Mouse (Mus musculus) lung, postnatal 25 days (tissue): ENCODE data around the gene Olfr1057.
"Not testable (repeated sequence)": the region's sequence is repeated elsewhere in the genome, so short reads cannot be mapped to it uniquely, and the experiment has no call there.

Experiments used
- DNase-seq: peaks from one replicate; pipeline ENCODE4 v3.0.0; 2022; ENCODE audit warnings: low spot score

Olfr1057 gene

GRCm38 (mm10) chr2:86378293-86378692 lies at the start of gene Olfr1057:
Olfr1057 (minus strand) TSS chr2:86378393.
- DNase-seq: no peak

GRCm38 (mm10) chr2:86426649-86427048 lies 48.5 kb upstream of the Olfr1057 start, which contains the start of gene Olfr1062:
Olfr1062 (minus strand) TSS chr2:86426749.
- not testable (repeated sequence) for DNase-seq

DNA sequence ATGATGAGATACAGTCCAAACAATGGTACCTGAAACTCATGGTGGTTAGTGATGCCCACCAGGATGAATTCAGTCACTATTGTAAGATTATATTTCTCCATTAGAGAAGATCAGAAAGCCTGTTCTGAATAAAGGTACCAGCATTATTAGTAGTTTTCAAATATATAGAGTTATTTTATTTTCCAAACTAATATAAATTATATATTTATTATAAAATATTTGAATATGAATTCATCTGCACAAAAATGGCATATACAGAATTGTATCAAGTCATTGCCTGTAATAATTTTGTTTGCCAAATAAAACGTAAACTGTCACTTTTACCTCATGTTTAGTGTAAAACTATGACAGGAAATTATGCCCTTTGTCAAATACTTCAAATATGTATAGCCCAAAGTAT lies 35.8 kb upstream of the Olfr1057 start, which contains the start of gene Olfr1061:
Gene Olfr1061, minus strand, starts transcription at position 101 of the 400 bp plus-strand sequence.
- DNase-seq: no peak

GRCm38 (mm10) chr2:86395114-86395513 lies 16.9 kb upstream of the Olfr1057 start:
- no peak for DNase-seq

GRCm38 (mm10) chr2:86388461-86388860 lies 10.3 kb upstream of the Olfr1057 start, which contains the start of gene Olfr1058:
Olfr1058 (minus strand) TSS chr2:86388561.
- DNase-seq: not testable (repeated sequence)

DNA sequence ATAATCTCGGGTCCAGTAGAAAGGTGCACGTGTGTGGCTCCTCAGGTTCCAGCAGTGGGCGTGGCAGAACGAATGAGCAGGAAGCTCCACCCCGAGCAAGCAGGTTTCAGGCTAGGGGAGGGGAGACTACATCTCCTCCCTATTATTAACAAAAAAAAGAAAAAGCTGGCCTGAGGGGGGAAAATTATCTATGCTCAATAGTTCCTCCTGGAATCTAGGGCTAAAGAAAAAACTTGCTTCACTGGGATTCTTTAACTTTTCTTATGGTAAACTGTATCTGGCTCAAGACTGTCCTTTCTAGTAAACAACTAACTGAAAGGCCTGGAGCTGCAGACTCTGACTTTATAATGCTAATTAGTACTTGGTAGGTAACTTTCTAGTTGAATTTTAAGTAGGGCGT lies 11.9 kb downstream of the Olfr1057 start:
- not testable (repeated sequence) for DNase-seq

DNA sequence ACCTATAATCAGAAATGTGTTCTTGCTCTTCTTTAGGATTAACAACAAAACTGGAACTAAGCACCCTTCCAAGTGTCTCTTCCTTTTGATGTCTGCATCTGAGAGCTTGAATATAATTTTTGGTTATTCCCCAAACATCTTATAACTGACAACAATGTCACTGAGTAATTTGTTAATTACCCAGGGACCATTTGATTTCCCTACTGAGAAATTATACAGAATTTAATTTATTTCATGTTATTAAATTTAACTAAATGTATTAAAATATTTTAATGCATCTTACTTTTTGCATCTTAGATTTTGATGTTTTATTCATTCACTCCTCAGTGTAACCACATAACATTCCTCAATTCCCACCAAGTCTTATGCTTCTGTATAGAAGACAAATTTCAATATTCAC lies 15.8 kb downstream of the Olfr1057 start, which contains the start of gene Olfr1056:
Gene Olfr1056, minus strand, starts transcription at position 101 of the 400 bp plus-strand sequence.
- DNase-seq: no peak

DNA sequence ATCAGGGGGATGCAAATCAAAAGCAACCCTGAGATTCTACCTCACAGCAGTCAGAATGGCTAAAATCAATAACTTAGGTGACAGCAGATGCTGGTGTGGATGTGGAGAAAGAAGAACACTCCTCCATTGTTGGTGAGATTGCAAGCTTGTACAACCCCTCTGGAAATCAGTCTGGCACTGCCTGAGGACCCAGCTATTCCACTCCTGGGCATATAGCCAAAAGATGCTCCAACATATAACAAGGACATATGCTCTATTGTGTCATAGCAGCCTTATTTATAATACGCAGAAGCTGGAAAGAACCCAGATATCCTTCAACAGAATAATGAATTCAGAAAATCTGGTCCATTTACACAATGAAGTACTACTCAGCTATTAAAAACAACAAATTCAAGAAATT lies 26.4 kb downstream of the Olfr1057 start:
- DNase-seq: not testable (repeated sequence)

GRCm38 (mm10) chr2:86350184-86350583 lies 28.0 kb downstream of the Olfr1057 start, which contains the start of gene Olfr1055:
Olfr1055 (minus strand) TSS chr2:86350284.
- no peak for DNase-seq

DNA sequence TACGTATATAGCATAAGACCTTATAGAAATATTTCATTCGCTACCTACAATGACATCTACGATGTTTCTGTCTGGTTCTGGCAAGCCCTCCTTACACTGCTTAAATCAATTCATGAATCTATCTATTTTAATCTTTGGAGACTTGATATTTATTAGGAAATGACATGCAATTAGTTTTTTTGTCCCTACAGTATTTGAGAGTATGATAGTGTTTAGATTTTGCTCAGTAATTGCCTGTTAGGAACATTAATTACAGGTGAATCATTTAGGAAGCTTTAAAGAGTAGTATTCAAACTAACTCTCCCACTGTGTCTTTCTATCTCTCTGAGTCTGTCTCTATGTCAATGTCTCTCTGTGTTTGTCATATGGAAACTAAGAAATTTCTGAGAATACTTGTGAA lies 42.9 kb downstream of the Olfr1057 start, which contains the start of gene Olfr1054:
Gene Olfr1054, minus strand, starts transcription at position 101 of the 400 bp plus-strand sequence.
- DNase-seq: no peak
